Mouse (Mus musculus) lung, postnatal 0 days (tissue): ENCODE measurements around the gene Tns4.

Experiments used
- CTCF ChIP-seq: IDR thresholded peaks from 2 replicates; pipeline ENCODE4 v1.5.1; 2016; ENCODE audit warnings: antibody characterized with exemption, mild to moderate bottlenecking
- EP300 ChIP-seq: IDR thresholded peaks from 2 replicates; pipeline ENCODE4 v1.6.1; 2016; ENCODE audit warnings: antibody characterized with exemption, mild to moderate bottlenecking, control low read depth

- TF ChIP-seq CTCF (no peak), EP300 (no peak)
These were observed 48.3 kb upstream of the Tns4 start for GRCm38 (mm10) chr11:99137385-99137784.
